Mouse (Mus musculus) heart, postnatal 0 days (tissue): Measurements from ENCODE around the gene 9230104L09Rik.

Experiments used
- CTCF ChIP-seq: IDR thresholded peaks from 2 replicates; pipeline ENCODE4 v1.5.1; 2016; ENCODE audit warnings: antibody characterized with exemption, control low read depth, low read depth
- EP300 ChIP-seq: IDR thresholded peaks from 2 replicates; pipeline ENCODE4 v1.6.1; 2016; ENCODE audit warnings: antibody characterized with exemption, low read depth

DNA sequence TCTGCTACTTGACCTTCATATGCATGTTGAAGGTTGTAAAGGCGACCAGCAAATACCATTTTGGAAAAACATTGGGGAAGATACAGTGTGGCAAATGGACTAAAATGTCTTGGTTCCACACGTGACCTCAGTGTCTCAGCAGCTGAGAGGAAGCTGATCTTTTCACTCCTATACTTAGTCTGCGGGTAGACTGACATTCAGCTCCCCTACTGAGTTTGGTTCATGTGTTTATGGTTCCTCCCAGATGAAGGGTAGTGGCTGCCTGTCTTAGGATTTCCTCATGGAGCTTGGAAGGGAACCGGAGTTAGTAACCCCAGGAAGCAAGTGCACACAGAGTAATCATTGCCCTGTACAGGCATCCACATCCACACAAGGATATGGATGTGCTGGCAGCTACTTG, 35.5 kb upstream of the 9230104L09Rik start:
- no peak for TF ChIP-seq CTCF
- TF ChIP-seq EP300, result no peak
